Mouse (Mus musculus) gastrocnemius, adult 2 months (tissue): ENCODE measurements around the gene Gm7347. TPM values are rescaled to one million over a fixed set of nuclear protein-coding genes. Genes with fewer than 3 reads are reported as not detected.
"Not testable (repeated sequence)": the region's sequence is repeated elsewhere in the genome, so short reads cannot be mapped to it uniquely, and the experiment has no call there.

ENCODE experiments used
- DNase-seq: peaks from one replicate; pipeline ENCODE4 v3.0.0; 2022
- H3K27ac ChIP-seq: fragments of 200-600 bp; 2 replicates; pipeline ENCODE4 v1.8.1; 2022; ENCODE audit warnings: mild to moderate bottlenecking
- H3K4me3 ChIP-seq: fragments of 200-600 bp; 2 replicates; pipeline ENCODE4 v1.8.1; 2022; ENCODE audit warnings: mild to moderate bottlenecking, moderate library complexity
- CTCF ChIP-seq: fragments of 200-600 bp; IDR thresholded peaks from 2 replicates; pipeline ENCODE4 v1.8.1; 2022; ENCODE audit warnings: antibody characterized with exemption, mild to moderate bottlenecking, moderate library complexity
- intact Hi-C: fragments of 180-260 bp; cut with DNase I; formaldehyde crosslinking; loops from one replicate; pipeline ENCODE4 v1.15.1; 2025
- long read RNA-seq, 2 experiments: library from polyadenylated mRNA; stranded (forward); transcript quantifications; one replicate each; pipeline ENCODE4 v2.0.0; 2021
- total RNA-seq, 2 experiments: library from RNA; stranded (reverse); gene quantifications; 2 replicates each; pipeline ENCODE4 v1.2.3; 2021

Gm7347 gene
- not detected for total RNA-seq
- long read RNA-seq, experiment 1: 0 reads
- long read RNA-seq, experiment 2: 0 reads

DNA sequence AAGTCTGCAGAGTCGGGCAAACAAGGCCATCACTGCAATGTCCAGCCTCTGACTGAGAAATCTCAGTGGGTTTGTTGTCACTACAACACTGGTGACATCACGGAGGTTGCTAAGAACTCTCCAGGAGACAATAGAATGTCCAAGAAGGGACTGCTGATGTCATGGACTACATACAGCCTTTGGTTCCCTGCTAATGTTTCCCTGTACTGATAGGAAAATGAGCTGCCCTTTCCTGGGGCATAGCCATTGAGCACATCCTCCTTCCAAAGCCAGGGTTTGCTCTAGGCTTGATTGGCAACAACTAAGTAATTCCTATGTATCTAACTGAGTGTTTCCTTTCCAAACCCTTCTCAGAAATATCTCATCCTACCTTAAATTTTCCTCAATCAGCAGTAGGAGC, at the start of gene Gm7347:
Gm7347 (minus strand) TSS at position 101 of the 400 bp plus-strand sequence.
- DNase-seq, intact Hi-C loops, H3K4me3 ChIP-seq, H3K27ac ChIP-seq: not testable (repeated sequence)

DNA sequence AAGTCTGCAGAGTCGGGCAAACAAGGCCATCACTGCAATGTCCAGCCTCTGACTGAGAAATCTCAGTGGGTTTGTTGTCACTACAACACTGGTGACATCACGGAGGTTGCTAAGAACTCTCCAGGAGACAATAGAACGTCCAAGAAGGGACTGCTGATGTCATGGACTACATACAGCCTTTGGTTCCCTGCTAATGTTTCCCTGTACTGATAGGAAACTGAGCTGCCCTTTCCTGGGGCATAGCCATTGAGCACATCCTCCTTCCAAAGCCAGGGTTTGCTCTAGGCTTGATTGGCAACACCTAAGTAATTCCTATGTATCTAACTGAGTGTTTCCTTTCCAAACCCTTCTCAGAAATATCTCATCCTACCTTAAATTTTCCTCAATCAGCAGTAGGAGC, 46.9 kb upstream of the Gm7347 start, which contains the start of gene 5031410I06Rik:
5031410I06Rik (minus strand) TSS at position 101 of the 400 bp plus-strand sequence.
- H3K27ac ChIP-seq, intact Hi-C loops, H3K4me3 ChIP-seq, DNase-seq: not testable (repeated sequence)

DNA sequence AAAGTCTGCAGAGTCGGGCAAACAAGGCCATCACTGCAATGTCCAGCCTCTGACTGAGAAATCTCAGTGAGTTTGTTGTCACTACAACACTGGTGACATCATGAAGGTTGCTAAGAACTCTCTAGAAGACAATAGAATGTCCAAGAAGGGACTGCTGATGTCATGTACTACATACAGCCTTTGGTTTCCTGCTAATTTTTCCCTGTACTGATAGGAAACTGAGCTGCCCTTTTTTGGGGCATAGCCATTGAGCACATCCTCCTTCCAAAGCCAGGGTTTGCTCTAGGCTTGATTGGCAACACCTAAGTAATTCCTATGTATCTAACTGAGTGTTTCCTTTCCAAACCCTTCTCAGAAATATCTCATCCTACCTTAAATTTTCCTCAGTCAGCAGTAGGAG, 30.8 kb upstream of the Gm7347 start, which contains the start of gene Gm10471:
Gm10471 (minus strand) TSS at position 101 of the 400 bp plus-strand sequence.
- H3K27ac ChIP-seq, H3K4me3 ChIP-seq, DNase-seq, intact Hi-C loops: not testable (repeated sequence)

DNA sequence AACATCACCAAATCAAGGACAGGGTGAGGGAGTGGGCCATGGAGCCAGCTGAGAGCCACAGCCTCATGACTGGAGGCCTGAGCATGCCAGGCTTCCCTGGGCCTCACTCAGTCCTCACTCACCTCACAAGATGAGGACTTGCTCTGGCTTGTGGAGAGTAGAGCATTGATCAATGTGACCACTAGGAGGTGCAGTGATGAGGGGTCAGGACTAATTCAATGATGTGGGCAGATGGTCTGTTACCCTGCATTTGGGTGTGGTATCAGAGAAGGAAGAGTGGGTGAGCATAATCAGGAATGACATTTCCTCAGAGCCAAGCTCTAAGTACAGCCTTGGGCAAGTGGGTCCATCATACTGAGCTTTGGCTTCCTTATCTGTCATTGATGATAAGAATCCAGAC, 20.6 kb upstream of the Gm7347 start:
- H3K4me3 ChIP-seq, intact Hi-C loops, DNase-seq, H3K27ac ChIP-seq: not testable (repeated sequence)

DNA sequence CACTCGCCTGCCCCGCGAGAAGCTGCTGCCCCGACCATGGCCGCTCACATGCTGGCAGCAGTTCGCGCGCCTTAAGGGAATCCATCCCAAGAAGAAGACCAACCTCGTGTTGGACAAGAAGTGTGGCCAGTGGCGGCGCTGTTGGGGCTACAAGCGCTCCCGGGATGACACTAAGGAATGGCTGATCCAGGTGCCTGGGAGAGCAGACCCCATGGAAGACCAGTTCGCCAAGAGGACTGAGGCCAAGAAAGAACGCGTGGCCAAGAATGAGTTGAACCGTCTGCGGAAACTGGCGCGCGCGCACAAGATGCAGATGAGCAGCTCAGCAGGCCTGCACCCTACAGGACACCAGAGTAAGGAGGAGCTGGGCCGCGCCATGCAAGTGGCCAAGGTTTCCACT, 12.3 kb upstream of the Gm7347 start:
- intact Hi-C loops: no loop called here
- no peak for DNase-seq
- no peak overlapping the region for H3K27ac ChIP-seq
- TF ChIP-seq CTCF: no peak
- H3K4me3 ChIP-seq: no peak overlapping the region

DNA sequence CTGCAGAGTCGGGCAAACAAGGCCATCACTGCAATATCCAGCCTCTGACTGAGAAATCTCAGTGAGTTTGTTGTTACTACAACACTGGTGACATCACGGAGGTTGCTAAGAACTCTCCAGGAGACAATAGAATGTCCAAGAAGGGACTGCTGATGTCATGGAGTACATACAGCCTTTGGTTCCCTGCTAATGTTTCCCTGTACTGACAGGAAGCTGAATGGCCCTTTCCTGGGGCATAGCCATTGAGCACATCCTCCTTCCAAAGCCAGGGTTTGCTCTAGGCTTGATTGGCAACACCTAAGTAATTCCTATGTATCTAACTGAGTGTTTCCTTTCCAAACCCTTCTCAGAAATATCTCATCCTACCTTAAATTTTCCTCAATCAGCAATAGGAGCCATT, 18.9 kb downstream of the Gm7347 start, which contains the start of gene Speer4a:
Speer4a (minus strand) TSS at position 101 of the 400 bp plus-strand sequence.
- H3K27ac ChIP-seq, H3K4me3 ChIP-seq, DNase-seq, intact Hi-C loops: not testable (repeated sequence)

DNA sequence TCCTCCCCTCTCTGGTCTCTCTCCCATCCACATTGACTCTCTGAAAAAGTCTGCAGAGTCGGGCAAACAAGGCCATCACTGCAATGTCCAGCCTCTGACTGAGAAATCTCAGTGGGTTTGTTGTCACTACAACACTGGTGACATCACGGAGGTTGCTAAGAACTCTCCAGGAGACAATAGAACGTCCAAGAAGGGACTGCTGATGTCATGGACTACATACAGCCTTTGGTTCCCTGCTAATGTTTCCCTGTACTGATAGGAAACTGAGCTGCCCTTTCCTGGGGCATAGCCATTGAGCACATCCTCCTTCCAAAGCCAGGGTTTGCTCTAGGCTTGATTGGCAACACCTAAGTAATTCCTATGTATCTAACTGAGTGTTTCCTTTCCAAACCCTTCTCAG, 35.6 kb downstream of the Gm7347 start, which contains the start of gene Gm5862:
Gm5862 (minus strand) TSS at position 101 of the 400 bp plus-strand sequence.
- DNase-seq, H3K27ac ChIP-seq, intact Hi-C loops, H3K4me3 ChIP-seq: not testable (repeated sequence)

DNA sequence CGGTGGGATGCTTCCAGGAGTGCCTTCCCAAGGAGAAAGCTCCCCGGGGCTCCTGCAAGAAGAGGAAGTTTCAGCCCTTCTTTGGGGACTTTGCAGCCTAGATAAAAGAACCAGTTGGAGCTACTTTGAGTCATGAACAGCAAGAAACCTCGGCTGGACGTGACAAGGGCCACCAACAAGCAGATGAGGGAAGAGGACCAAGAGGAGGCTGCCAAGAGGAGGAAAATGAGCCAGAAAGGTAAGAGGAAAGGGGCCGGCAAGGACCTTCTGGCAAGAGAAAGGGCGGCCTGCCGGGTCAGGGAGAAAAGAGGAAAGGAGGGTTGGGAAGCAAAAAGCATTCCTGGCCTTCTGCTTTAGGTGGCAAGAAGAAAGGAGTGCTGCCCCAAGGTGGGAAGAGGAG, 50.7 kb downstream of the Gm7347 start:
- DNase-seq, intact Hi-C loops, H3K27ac ChIP-seq, H3K4me3 ChIP-seq: not testable (repeated sequence)

DNA sequence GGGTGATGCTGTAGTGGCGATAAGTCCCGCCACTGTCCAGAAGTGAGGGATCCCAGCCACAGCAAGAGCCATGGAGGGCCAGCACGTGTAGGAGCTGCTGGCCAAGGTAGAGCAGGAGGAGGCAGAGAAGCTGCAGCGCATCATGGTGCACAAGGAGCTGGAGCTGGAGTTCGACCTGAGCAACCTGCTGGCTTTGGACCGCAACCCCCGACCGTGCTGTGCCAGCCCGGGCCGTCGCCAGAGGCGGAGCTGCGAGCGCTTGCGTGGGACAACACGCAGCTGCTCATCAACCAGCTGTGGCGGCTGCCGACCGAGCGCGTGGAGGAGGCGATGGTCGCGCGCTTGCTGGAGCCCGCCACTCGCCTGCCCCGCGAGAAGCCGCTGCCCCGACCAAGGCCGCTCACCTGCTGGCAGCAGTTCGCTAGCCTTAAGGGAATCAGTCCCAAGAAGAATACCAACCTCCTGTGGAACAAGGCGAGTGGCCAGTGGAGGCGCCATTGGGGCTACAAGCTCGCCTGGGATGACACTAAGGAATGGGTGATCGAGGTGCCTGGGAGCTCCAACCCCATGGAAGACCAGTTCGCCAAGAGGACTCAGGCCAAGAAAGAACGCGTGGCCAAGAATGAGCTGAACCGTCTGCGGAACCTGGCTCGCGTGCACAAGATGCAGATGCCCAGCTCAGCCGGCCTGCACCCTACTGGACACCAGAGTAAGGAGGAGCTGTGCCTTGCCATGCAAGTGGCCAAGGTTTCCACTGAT, 51.3 kb downstream of the Gm7347 start:
- H3K27ac ChIP-seq, H3K4me3 ChIP-seq, intact Hi-C loops: not testable (repeated sequence)
- peak; percentile 11 for DNase-seq

DNA sequence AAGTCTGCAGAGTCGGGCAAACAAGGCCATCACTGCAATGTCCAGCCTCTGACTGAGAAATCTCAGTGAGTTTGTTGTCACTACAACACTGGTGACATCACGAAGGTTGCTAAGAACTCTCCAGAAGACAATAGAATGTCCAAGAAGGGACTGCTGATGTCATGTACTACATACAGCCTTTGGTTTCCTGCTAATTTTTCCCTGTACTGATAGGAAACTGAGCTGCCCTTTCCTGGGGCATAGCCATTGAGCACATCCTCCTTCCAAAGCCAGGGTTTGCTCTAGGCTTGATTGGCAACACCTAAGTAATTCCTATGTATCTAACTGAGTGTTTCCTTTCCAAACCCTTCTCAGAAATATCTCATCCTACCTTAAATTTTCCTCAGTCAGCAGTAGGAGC, 53.7 kb downstream of the Gm7347 start, which contains the start of gene Gm1979:
Gm1979 (minus strand) TSS at position 101 of the 400 bp plus-strand sequence.
- H3K4me3 ChIP-seq, DNase-seq, intact Hi-C loops, H3K27ac ChIP-seq: not testable (repeated sequence)

Other genes with a start within 250 kb of the Gm7347 start
- gene Gm21663, start 116.2 kb downstream of the Gm7347 start, total RNA-seq: not detected
- not detected for gene Gm21671, start 104.2 kb downstream of the Gm7347 start, total RNA-seq
- gene Gm21680, start 85.9 kb downstream of the Gm7347 start, total RNA-seq: not detected
- not detected for gene Gm21698, start 69.9 kb downstream of the Gm7347 start, total RNA-seq
- not detected for gene Gm1979, start 53.8 kb downstream of the Gm7347 start, total RNA-seq
- not detected for gene Gm5862, start 35.7 kb downstream of the Gm7347 start, total RNA-seq
- gene Speer4a, start 19.0 kb downstream of the Gm7347 start, total RNA-seq: not detected
- gene Gm10471, start 30.7 kb upstream of the Gm7347 start, total RNA-seq: not detected
- not detected for gene 5031410I06Rik, start 46.8 kb upstream of the Gm7347 start, total RNA-seq
- gene Gm10220, start 62.8 kb upstream of the Gm7347 start, total RNA-seq: not detected
- not detected for gene Gm7361, start 199.1 kb upstream of the Gm7347 start, total RNA-seq